Mouse (Mus musculus) spleen, adult 2 months (tissue): Measurements from ENCODE around the gene Reln.

Source experiments
- CTCF ChIP-seq: fragments of 200-500 bp; IDR thresholded peaks from 2 replicates; pipeline ENCODE4 v1.5.1; 2011; ENCODE audit warnings: mild to moderate bottlenecking, inconsistent platforms; ENCODE audit not compliant: insufficient read depth, insufficient read length, insufficient replicate concordance; ENCODE audit errors: extremely low read depth
- POLR2A ChIP-seq: fragments of 200-500 bp; IDR thresholded peaks from 2 replicates; pipeline ENCODE4 v1.6.1; 2011; ENCODE audit warnings: low read depth, low read length, inconsistent platforms

DNA sequence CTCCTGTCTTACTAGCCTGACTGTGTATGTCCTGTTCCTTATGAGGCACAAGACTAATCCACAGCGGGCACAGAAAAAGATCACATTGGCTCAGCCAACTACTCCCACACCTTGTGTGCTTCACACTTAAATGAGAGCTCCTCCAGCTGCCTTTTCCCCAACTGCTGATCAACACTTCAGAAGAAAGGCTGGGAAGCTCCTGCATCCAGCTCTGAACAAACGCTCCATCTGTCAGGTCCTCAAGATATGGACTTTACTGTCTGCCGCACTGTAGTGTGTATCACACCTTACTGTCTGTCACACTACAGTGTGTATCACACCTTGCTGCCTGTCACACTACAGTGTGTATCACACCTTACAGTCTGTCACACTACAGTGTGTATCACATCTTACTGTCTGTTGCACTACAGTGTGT is 82.1 kb downstream of the Reln start:
- TF ChIP-seq CTCF (no peak), POLR2A (no peak)
